8 mouse cellular contexts compared by ENCODE assay signal in genomic region chr15:98533035-98533531, GRCm38 (mm10). TPM values are rescaled to one million over a fixed set of nuclear protein-coding genes. Genes with fewer than 3 reads are reported as not detected.
DNase-seq lines count a peak whose midpoint lies in the region; ATAC-seq and TF ChIP-seq lines count a peak whose summit lies in the region.

No protein-coding gene starts in this region.

- peak overlapping the region; percentile 68 for H3K4me2 ChIP-seq in forebrain, embryonic 16.5 days (ENCODE audit: low read length)
- peak overlapping the region; percentile 93 for H3K4me2 ChIP-seq in liver, postnatal 0 days (ENCODE audit: low read depth, low read length)

- TF ChIP-seq EP300 in liver, postnatal 0 days (IDR thresholded peaks at IDR 0.05; ENCODE audit: low read depth) = no peak

- TF ChIP-seq CTCF in liver, adult 2 months (IDR thresholded peaks at IDR 0.05; ENCODE audit: low read depth, low read length) = no peak
- no peak for TF ChIP-seq CTCF in bone marrow, adult 2 months (IDR thresholded peaks at IDR 0.05; ENCODE audit: control insufficient read depth, insufficient read depth, low read length)
- TF ChIP-seq CTCF in liver, postnatal 0 days (IDR thresholded peaks at IDR 0.05; ENCODE audit: low read depth) = no peak

- no peaks in the 10 kb centered on the region for H3K27me3 ChIP-seq in liver, adult 2 months (ENCODE audit: control insufficient read depth, insufficient read depth, low read length)
- no peaks in the 10 kb centered on the region for H3K27me3 ChIP-seq in forebrain, embryonic 16.5 days (replicated peaks; ENCODE audit: control insufficient read depth, insufficient read depth, low read length)
- no peaks in the 10 kb centered on the region for H3K27me3 ChIP-seq in liver, postnatal 0 days (ENCODE audit: insufficient read depth, low read length)

- no peaks in the 10 kb centered on the region for H3K9me3 ChIP-seq in forebrain, embryonic 16.5 days (ENCODE audit: control insufficient read depth, low read length)
- no peaks in the 10 kb centered on the region for H3K9me3 ChIP-seq in liver, postnatal 0 days (ENCODE audit: low read length)

- H3K9ac ChIP-seq in liver, adult 2 months (ENCODE audit: low read depth, low read length) = peak overlapping the region; percentile 81
- H3K9ac ChIP-seq in forebrain, embryonic 16.5 days (replicated peaks; ENCODE audit: low read depth, low read length) = peak overlapping the region; percentile 94
- H3K9ac ChIP-seq in liver, postnatal 0 days (replicated peaks) = peak overlapping the region; percentile 84

- peak; percentile 76 for DNase-seq in liver, adult 2 months (ENCODE audit: extremely low read depth, low read depth, low spot score)
- DNase-seq in liver = no peak
- peak; percentile 33 for DNase-seq in liver, postnatal 0 days
- DNase-seq in left cerebral cortex, postnatal 36 days (ENCODE audit: low spot score in 2 of 2) = no peak
- no peak for DNase-seq in frontal cortex, postnatal 10 days (ENCODE audit: low spot score in 2 of 2)

- TF ChIP-seq POLR2A in liver, adult 2 months (IDR thresholded peaks at IDR 0.05; ENCODE audit: extremely low read depth, insufficient read depth, low read length) = no peak
- TF ChIP-seq POLR2A in bone marrow, adult 2 months (IDR thresholded peaks at IDR 0.05; ENCODE audit: borderline replicate concordance, control insufficient read depth, low read depth, low read length) = no peak

- ATAC-seq in forebrain, embryonic 16.5 days = no peak
- ATAC-seq in liver, postnatal 0 days = no peak
- ATAC-seq in granulocyte monocyte progenitor cell, adult 5-6 weeks (replicated peaks; ENCODE audit: poor library complexity, severe bottlenecking) = no peak

- intact Hi-C loops in left cerebral cortex, postnatal 36 days (cut with DNase I) = loop anchor here (5.0 kb wide), 1 partner anchor 34 kb away; no protein-coding TSS in a partner anchor

- H3K36me3 ChIP-seq in liver, adult 2 months (ENCODE audit: control insufficient read depth, insufficient read depth, low read length) = peaks cover 29% of the 10 kb centered on the region
- H3K36me3 ChIP-seq in forebrain, embryonic 16.5 days (ENCODE audit: control insufficient read depth, insufficient read depth) = peaks cover 17% of the 10 kb centered on the region
- H3K36me3 ChIP-seq in liver, postnatal 0 days (replicated peaks; ENCODE audit: insufficient read depth, low read length) = peaks cover 34% of the 10 kb centered on the region

- H3K4me1 ChIP-seq in liver, adult 2 months (ENCODE audit: control insufficient read depth, insufficient read depth, low read length) = peaks cover 4% of the 10 kb centered on the region
- H3K4me1 ChIP-seq in bone marrow, adult 2 months (ENCODE audit: control insufficient read depth, insufficient read depth, low read length) = no peaks in the 10 kb centered on the region; the same call in 1 of the 2 replicates
- peaks cover 9% of the 10 kb centered on the region for H3K4me1 ChIP-seq in forebrain, embryonic 16.5 days (replicated peaks; ENCODE audit: control insufficient read depth, insufficient read depth, low read length)
- H3K4me1 ChIP-seq in liver, postnatal 0 days (ENCODE audit: insufficient read depth) = peaks cover 14% of the 10 kb centered on the region

- WGBS in liver, adult 2 months = under 1% methylated on average over 18 of the region's 18 CpGs
- under 1% methylated on average over 18 of the region's 18 CpGs for WGBS in bone marrow, adult 2 months
- under 1% methylated on average over 18 of the region's 18 CpGs for WGBS in forebrain, embryonic 16.5 days
- under 1% methylated on average over 18 of the region's 18 CpGs for WGBS in liver, postnatal 0 days (ENCODE audit: insufficient replicate concordance)

- peak overlapping the region; percentile 98 for H3K27ac ChIP-seq in liver, adult 2 months (replicated peaks; ENCODE audit: insufficient read depth, low read depth, low read length)
- no peak overlapping the region for H3K27ac ChIP-seq in bone marrow, adult 2 months (ENCODE audit: control insufficient read depth, insufficient read depth, low read depth, low read length, poor library complexity)
- H3K27ac ChIP-seq in forebrain, embryonic 16.5 days (ENCODE audit: low read length) = no peak overlapping the region
- H3K27ac ChIP-seq in liver, postnatal 0 days (ENCODE audit: low read depth) = peak overlapping the region; percentile 99

- peak overlapping the region; percentile 75 for H3K4me3 ChIP-seq in liver, adult 2 months (ENCODE audit: insufficient read depth, low read depth, low read length)
- peak overlapping the region; percentile 49 for H3K4me3 ChIP-seq in bone marrow, adult 2 months (replicated peaks; ENCODE audit: control insufficient read depth, low read depth, low read length)
- peak overlapping the region; percentile 79 for H3K4me3 ChIP-seq in forebrain, embryonic 16.5 days (replicated peaks; ENCODE audit: low read length)
- peak overlapping the region; percentile 73 for H3K4me3 ChIP-seq in liver, postnatal 0 days (ENCODE audit: low read depth, low read length)

- H3K79me2 ChIP-seq in liver, adult 2 months (ENCODE audit: control insufficient read depth, insufficient read depth, low read length) = peaks cover 12% of the 10 kb centered on the region; the same call in 1 of the 2 replicates

RNA-seq across cellular contexts. Expression of gene Kansl2, which starts 1.0 kb away (rescaled TPM):
- total RNA-seq in liver, adult 2 months (2014; rRNA removed) = 17.9 and 22.2 TPM in 2 replicates
- 18.0 and 21.9 TPM in 2 replicates for polyA plus RNA-seq in liver, adult 2 months (2012; rRNA removed)
- polyA plus RNA-seq in bone marrow, adult 2 months (2011; ENCODE audit: insufficient read depth, insufficient read length, low replicate concordance, missing spikeins) = 39.2 and 52.3 TPM in 2 replicates
- 130 and 141 TPM in 2 replicates for polyA plus RNA-seq in forebrain, embryonic 16.5 days (2015; fragmentation: Nextera tagmentation; extraction: Ambion mirVana)
- polyA plus RNA-seq in liver, postnatal 0 days (2015; fragmentation: Nextera tagmentation; extraction: Ambion mirVana) = 26.6 and 28.2 TPM in 2 replicates
- 67.5 and 74.5 TPM in 2 replicates for total RNA-seq in granulocyte monocyte progenitor cell, adult 5-6 weeks (2014; fragmentation: Nextera tagmentation)
- total RNA-seq in granulocyte monocyte progenitor cell, adult 5-6 weeks (2017) = 58.9 and 61.0 TPM in 2 replicates
- total RNA-seq in left cerebral cortex, postnatal 36 days (2021) = 10 to 100 TPM; 58.9 to 60.9 TPM

RNA-seq across cellular contexts. Expression of gene Ccnt1, which starts 37.6 kb away (rescaled TPM):
- total RNA-seq in liver, adult 2 months (2014; rRNA removed) = 13.5 and 13.8 TPM in 2 replicates
- polyA plus RNA-seq in liver, adult 2 months (2012; rRNA removed) = 5.4 and 7.4 TPM in 2 replicates
- polyA plus RNA-seq in bone marrow, adult 2 months (2011; ENCODE audit: insufficient read depth, insufficient read length, low replicate concordance, missing spikeins) = 18.5 and 31.3 TPM in 2 replicates
- 74.5 and 78.4 TPM in 2 replicates for polyA plus RNA-seq in forebrain, embryonic 16.5 days (2015; fragmentation: Nextera tagmentation; extraction: Ambion mirVana)
- 14.9 and 17.0 TPM in 2 replicates for polyA plus RNA-seq in liver, postnatal 0 days (2015; fragmentation: Nextera tagmentation; extraction: Ambion mirVana)
- total RNA-seq in granulocyte monocyte progenitor cell, adult 5-6 weeks (2014; fragmentation: Nextera tagmentation) = 53.4 and 57.0 TPM in 2 replicates
- total RNA-seq in granulocyte monocyte progenitor cell, adult 5-6 weeks (2017) = 57.3 and 70.4 TPM in 2 replicates
- total RNA-seq in left cerebral cortex, postnatal 36 days (2021) = 10 to 100 TPM; 37.0 to 45.6 TPM

RNA-seq across cellular contexts. Expression of gene 4930415O20Rik, which starts 37.7 kb away (rescaled TPM):
- total RNA-seq in liver, adult 2 months (2014; rRNA removed) = not detected in 2 replicates
- not detected in 2 replicates for polyA plus RNA-seq in liver, adult 2 months (2012; rRNA removed)
- not detected in 2 replicates for polyA plus RNA-seq in bone marrow, adult 2 months (2011; ENCODE audit: insufficient read depth, insufficient read length, low replicate concordance, missing spikeins)
- polyA plus RNA-seq in forebrain, embryonic 16.5 days (2015; fragmentation: Nextera tagmentation; extraction: Ambion mirVana) = 0.56 TPM in 1 of 2 replicates, not detected in the other
- polyA plus RNA-seq in liver, postnatal 0 days (2015; fragmentation: Nextera tagmentation; extraction: Ambion mirVana) = not detected in 2 replicates
- total RNA-seq in granulocyte monocyte progenitor cell, adult 5-6 weeks (2014; fragmentation: Nextera tagmentation) = not detected in 2 replicates
- not detected in 2 replicates for total RNA-seq in granulocyte monocyte progenitor cell, adult 5-6 weeks (2017)
- not detected for total RNA-seq in left cerebral cortex, postnatal 36 days (2021)

RNA-seq across cellular contexts. Expression of gene Olfr279, which starts 40.9 kb away (rescaled TPM):
- total RNA-seq in liver, adult 2 months (2014; rRNA removed) = not detected in 2 replicates
- polyA plus RNA-seq in liver, adult 2 months (2012; rRNA removed) = not detected in 2 replicates
- 0.29 TPM in 1 of 2 replicates, not detected in the other for polyA plus RNA-seq in bone marrow, adult 2 months (2011; ENCODE audit: insufficient read depth, insufficient read length, low replicate concordance, missing spikeins)
- not detected in 2 replicates for polyA plus RNA-seq in forebrain, embryonic 16.5 days (2015; fragmentation: Nextera tagmentation; extraction: Ambion mirVana)
- not detected in 2 replicates for polyA plus RNA-seq in liver, postnatal 0 days (2015; fragmentation: Nextera tagmentation; extraction: Ambion mirVana)
- total RNA-seq in granulocyte monocyte progenitor cell, adult 5-6 weeks (2014; fragmentation: Nextera tagmentation) = not detected in 2 replicates
- total RNA-seq in granulocyte monocyte progenitor cell, adult 5-6 weeks (2017) = not detected in 2 replicates
- not detected for total RNA-seq in left cerebral cortex, postnatal 36 days (2021)

RNA-seq across cellular contexts. Expression of gene Lalba, which starts 50.6 kb away (rescaled TPM):
- not detected in 2 replicates for total RNA-seq in liver, adult 2 months (2014; rRNA removed)
- not detected in 2 replicates for polyA plus RNA-seq in liver, adult 2 months (2012; rRNA removed)
- not detected in 2 replicates for polyA plus RNA-seq in bone marrow, adult 2 months (2011; ENCODE audit: insufficient read depth, insufficient read length, low replicate concordance, missing spikeins)
- not detected in 2 replicates for polyA plus RNA-seq in forebrain, embryonic 16.5 days (2015; fragmentation: Nextera tagmentation; extraction: Ambion mirVana)
- polyA plus RNA-seq in liver, postnatal 0 days (2015; fragmentation: Nextera tagmentation; extraction: Ambion mirVana) = not detected in 2 replicates
- total RNA-seq in granulocyte monocyte progenitor cell, adult 5-6 weeks (2014; fragmentation: Nextera tagmentation) = not detected in 2 replicates
- not detected in 2 replicates for total RNA-seq in granulocyte monocyte progenitor cell, adult 5-6 weeks (2017)
- not detected for total RNA-seq in left cerebral cortex, postnatal 36 days (2021)

Comparison
In these comparisons a context has a peak if more than half of its experiments do, and no peak if none do; other contexts are left out.
1. DNase-seq: peak in liver, adult 2 months (single experiment) and liver, postnatal 0 days (single experiment); none in liver (single experiment), left cerebral cortex, postnatal 36 days (0 of 2) and frontal cortex, postnatal 10 days (0 of 2).
2. H3K27ac ChIP-seq: peak in liver, adult 2 months (single experiment) and liver, postnatal 0 days (single experiment); none in bone marrow, adult 2 months (single experiment) and forebrain, embryonic 16.5 days (single experiment).
3. Peak in every context shown above with its lines, with median percentiles within 50 percentile points of each other: H3K4me3 ChIP-seq and H3K9ac ChIP-seq.